Mouse (Mus musculus) layer of hippocampus, postnatal 36 days (tissue): ENCODE measurements around the gene Cidec. TPM values are rescaled to one million over a fixed set of nuclear protein-coding genes. Genes with fewer than 3 reads are reported as not detected.

ENCODE experiments used
- DNase-seq, 2 experiments: peaks; one replicate each; pipeline ENCODE4 v3.0.0; 2022
- total RNA-seq, 2 experiments: library from RNA; stranded (reverse); gene quantifications; 2 replicates each; pipeline ENCODE4 v1.2.3; 2021

The Cidec gene
- total RNA-seq, 2 experiments from 2014 or later: not detected

GRCm38 (mm10) chr6:113444207-113444965, 8.8 kb upstream of the Cidec start:
- no peak for DNase-seq

- DNase-seq: no peak
These were observed 7.5 kb upstream of the Cidec start for GRCm38 (mm10) chr6:113443091-113443490.

- peak; percentile 89 to 94 for DNase-seq
These were observed 7.0 kb upstream of the Cidec start, which contains the start of gene Jagn1 for GRCm38 (mm10) chr6:113442442-113443090. Gene Jagn1, plus strand, starts transcription at chr6:113442569.

- DNase-seq: no peak
These were observed 6.5 kb upstream of the Cidec start for GRCm38 (mm10) chr6:113442087-113442441.

- DNase-seq: peak in 1 of 2 experiments; percentile 57
These were observed 5.7 kb upstream of the Cidec start for GRCm38 (mm10) chr6:113441147-113441680.

GRCm38 (mm10) chr6:113440686-113441085, 5.1 kb upstream of the Cidec start:
- DNase-seq: no peak

- DNase-seq: no peak
These were observed 3.3 kb upstream of the Cidec start for GRCm38 (mm10) chr6:113438721-113439430.

GRCm38 (mm10) chr6:113437135-113437534, 1.6 kb upstream of the Cidec start:
- no peak for DNase-seq

GRCm38 (mm10) chr6:113434691-113435090, 869 bp downstream of the Cidec start:
- DNase-seq: no peak

GRCm38 (mm10) chr6:113433661-113434060, 1.9 kb downstream of the Cidec start:
- DNase-seq: no peak

GRCm38 (mm10) chr6:113431801-113432200, 3.8 kb downstream of the Cidec start:
- DNase-seq: no peak

- DNase-seq: no peak
These were observed 4.7 kb downstream of the Cidec start for GRCm38 (mm10) chr6:113430846-113431245.

- no peak for DNase-seq
These were observed 5.6 kb downstream of the Cidec start for GRCm38 (mm10) chr6:113429965-113430364.

GRCm38 (mm10) chr6:113428006-113428405, 7.6 kb downstream of the Cidec start:
- no peak for DNase-seq

GRCm38 (mm10) chr6:113427397-113427796, 8.2 kb downstream of the Cidec start:
- no peak for DNase-seq

GRCm38 (mm10) chr6:113426696-113427095, 8.9 kb downstream of the Cidec start:
- no peak for DNase-seq

- no peak for DNase-seq
These were observed 11.4 kb downstream of the Cidec start for GRCm38 (mm10) chr6:113424187-113424586.

GRCm38 (mm10) chr6:113423000-113423399, 12.6 kb downstream of the Cidec start:
- DNase-seq: no peak

- peak; percentile 97 to 98 for DNase-seq
These were observed 16.4 kb downstream of the Cidec start, which contains the start of gene Rpusd3 for GRCm38 (mm10) chr6:113419199-113419587. Gene Rpusd3, minus strand, starts transcription at chr6:113419340.

- DNase-seq: no peak
These were observed 16.9 kb downstream of the Cidec start for GRCm38 (mm10) chr6:113418441-113419198.

- DNase-seq: no peak
These were observed 19.1 kb downstream of the Cidec start for GRCm38 (mm10) chr6:113416416-113416815.

- DNase-seq: no peak
These were observed 25.6 kb downstream of the Cidec start for GRCm38 (mm10) chr6:113410001-113410400.
